Mouse (Mus musculus) left cerebral cortex, postnatal 36 days (tissue): ENCODE data around the gene Bcl9l. TPM values are rescaled to one million over a fixed set of nuclear protein-coding genes. Genes with fewer than 3 reads are reported as not detected.

Experiments
- DNase-seq, 2 experiments: peaks; one replicate each; pipeline ENCODE4 v3.0.0; 2021 to 2022; ENCODE audit warnings: low spot score in 2 of 2, mixed read lengths in 1 of 2
- intact Hi-C: fragments of 180-260 bp; cut with DNase I; formaldehyde crosslinking; loops from one replicate; pipeline ENCODE4 v1.15.1; 2025
- total RNA-seq, 2 experiments: library from RNA; stranded (reverse); gene quantifications; 2 replicates each; pipeline ENCODE4 v1.2.3; 2021

Bcl9l gene
- total RNA-seq, 2 experiments from 2014 or later, result 58.1 to 70.0 TPM

DNA sequence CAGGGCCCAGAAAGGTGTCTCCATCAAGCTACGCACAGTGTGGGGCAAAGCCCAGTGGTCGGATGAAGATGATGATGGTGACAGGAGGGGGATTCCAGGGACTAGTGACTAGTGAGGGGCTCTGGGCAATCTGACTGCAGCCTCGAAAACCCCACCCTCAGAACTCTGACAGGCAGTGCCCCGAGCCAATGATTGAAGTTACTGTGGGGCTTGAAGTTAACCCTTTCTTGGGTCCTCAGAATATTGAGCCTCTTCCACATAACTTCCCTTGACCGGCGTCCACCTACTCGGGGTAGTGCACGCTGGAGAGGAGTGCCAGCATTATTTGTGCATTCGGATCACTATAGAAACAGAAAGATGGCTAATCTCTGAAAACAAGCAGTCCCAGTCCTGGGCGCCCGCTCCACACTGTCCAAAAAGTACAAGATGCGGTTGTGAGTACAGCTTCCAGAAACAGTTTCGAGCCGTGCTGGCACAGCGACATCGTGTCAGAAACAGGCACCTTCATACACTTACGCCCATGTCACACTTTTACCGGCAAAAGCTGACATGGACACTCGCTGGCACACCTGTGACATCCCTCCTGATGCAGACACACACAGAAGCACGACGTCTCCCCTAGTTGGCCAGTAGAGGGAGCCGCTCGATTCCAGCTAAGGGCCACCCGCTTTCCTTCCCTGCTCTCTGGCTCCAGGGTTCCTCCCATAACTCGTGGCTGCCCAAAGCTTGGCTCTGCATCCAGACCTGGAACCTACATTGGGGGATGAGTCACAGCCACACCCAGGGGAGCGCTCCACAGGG, 2.8 kb upstream of the Bcl9l start:
- DNase-seq, result peak; percentile 89
- intact Hi-C loops, result loop anchor here (1.0 to 2.0 kb wide), 3 partner anchors 19 to 26 kb away; partner anchors contain the start of gene Upk2

- intact Hi-C loops, result no loop called here
- no peak for DNase-seq
Measured at GRCm38 (mm10) chr9:44482112-44482511, 513 bp upstream of the Bcl9l start.

- DNase-seq, result no peak
- intact Hi-C loops, result no loop called here
Measured at GRCm38 (mm10) chr9:44483041-44483509, 450 bp downstream of the Bcl9l start.

DNA sequence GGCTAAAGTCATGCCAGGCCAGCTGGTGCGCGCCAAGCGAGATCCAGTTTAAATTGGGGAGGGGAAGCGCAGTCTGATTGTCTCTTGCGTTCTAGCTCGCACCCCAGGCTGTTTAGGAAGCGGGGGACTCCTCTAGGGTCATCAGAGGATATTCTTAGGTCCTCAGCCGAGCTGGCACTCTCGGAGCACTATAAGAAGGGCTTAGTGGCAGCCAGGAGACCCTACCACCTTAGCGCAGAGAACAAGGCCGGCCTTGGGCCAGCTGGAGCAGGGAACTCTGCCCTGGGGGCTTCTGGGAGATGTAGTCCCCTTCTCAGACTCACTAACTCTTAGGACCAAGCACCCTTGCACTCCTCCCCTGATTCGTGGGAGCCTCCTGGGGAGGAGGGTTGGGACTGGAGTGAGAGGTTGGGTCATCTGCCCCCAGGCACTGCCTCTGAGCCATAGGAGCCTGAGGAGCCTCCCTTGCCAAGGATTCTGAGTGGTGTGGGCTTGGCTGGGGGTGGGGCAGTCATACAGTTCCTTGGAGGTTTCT, 952 bp downstream of the Bcl9l start:
- peak; percentile 49 to 58 for DNase-seq

DNA sequence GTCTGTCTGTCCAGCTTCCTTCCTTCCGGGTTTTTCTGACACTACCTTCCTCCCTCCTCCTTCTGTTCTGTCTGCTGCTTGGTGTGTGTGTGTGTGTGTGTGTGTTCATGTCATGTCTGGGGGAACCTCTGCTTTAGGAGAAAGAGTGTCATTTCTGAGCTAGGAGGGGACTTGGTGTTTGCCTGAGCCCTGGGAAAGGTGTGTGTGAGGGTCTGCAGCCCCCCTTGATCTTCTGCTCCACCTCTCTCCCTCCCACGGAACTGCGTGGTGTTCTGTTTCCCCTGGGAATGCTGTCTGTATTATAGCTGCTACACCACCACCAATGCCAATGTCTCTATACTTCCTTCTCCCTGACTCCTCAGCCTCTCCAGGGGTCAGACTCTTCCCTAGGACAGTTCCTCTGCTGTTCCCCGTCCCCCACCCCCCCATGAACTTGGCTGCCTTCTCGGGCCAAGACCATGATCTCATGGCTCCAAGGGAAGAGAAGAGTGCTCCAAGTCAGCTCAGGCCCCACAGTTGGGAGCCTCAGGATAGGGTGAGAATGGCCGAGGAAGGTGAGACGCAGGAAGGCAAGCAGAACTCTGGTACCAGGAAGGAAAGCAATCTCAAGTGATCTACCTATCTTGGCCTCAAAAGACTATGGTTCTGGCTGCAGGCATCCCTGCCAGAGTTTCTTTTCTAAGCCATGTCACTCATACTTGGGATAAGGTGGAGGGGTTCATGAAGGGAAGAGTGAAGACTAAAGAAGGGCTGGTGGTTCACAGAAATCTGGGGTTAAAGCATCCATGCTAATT, 1.9 kb downstream of the Bcl9l start:
- no peak for DNase-seq
- intact Hi-C loops, result no loop called here

More for the DNA sequence above, 952 bp downstream of the Bcl9l start:
- intact Hi-C loops, result no loop called here

- intact Hi-C loops, result no loop called here
Measured at GRCm38 (mm10) chr9:44485105-44485515, 2.5 kb downstream of the Bcl9l start.

DNA sequence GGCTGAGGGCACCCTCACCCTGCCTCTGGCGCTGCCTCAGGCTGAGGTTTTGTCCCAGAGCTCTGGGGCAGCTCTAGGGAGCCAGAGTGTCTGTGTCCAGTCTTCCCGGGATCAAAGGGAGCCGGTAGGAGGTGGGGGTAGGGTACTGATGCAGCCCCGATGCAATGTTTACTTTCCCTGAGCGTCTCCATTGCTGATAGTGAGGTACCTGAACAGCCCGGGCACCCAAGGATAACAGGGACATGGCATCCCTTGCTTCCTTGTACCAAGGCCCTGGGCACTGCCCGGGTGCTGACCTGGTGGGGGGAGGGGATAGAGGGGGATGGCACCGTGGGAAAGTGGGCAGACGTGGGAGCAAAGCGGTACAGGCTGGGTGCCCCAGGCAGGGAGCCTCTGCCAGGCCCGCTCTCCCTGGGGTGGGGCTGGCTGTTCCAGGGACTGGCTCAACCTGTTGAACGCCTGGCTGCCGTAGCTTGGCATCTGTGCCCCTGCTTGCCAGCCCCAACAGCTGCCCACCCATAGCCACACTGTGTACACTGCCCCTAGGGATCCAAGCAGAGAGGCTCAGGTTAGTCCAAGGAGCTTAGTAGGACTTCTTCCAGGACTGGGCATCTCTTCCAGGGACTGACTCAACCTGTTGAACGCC, 3.0 kb downstream of the Bcl9l start:
- DNase-seq, result no peak
- intact Hi-C loops, result no loop called here

More at GRCm38 (mm10) chr9:44485105-44485515, 2.5 kb downstream of the Bcl9l start:
- no peak for DNase-seq

DNA sequence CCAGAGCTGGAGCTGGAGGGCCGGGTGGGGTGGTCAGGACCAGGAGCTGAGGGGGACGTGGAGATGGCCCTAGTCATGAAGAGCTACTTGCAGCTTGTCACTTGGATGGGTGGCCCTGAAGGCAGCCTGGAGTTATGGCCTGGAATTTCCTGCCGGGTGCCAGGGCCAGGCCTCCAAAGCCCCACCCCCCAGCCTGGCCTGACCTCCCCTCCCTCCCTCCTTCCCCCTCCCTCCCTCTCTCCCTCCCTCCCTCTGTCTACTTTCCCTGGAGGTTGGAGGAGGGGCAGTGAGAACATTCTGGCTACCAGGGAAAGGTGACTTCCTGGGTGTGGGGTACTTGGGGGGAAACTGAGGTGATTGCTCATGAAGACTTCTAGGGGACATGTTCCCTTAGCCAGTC, 3.7 kb downstream of the Bcl9l start:
- intact Hi-C loops, result no loop called here
- DNase-seq, result no peak

- intact Hi-C loops, result no loop called here
- DNase-seq, result no peak
Measured at GRCm38 (mm10) chr9:44486741-44487421, 4.3 kb downstream of the Bcl9l start.

GRCm38 (mm10) chr9:44487441-44487840, 4.8 kb downstream of the Bcl9l start:
- no peak for DNase-seq
- intact Hi-C loops, result no loop called here

- intact Hi-C loops, result no loop called here
- DNase-seq, result no peak
Measured at GRCm38 (mm10) chr9:44488416-44488815, 5.8 kb downstream of the Bcl9l start.

GRCm38 (mm10) chr9:44488855-44489381, 6.3 kb downstream of the Bcl9l start:
- DNase-seq, result no peak
- intact Hi-C loops, result no loop called here

GRCm38 (mm10) chr9:44489651-44490085, 7.0 kb downstream of the Bcl9l start:
- intact Hi-C loops, result no loop called here

DNA sequence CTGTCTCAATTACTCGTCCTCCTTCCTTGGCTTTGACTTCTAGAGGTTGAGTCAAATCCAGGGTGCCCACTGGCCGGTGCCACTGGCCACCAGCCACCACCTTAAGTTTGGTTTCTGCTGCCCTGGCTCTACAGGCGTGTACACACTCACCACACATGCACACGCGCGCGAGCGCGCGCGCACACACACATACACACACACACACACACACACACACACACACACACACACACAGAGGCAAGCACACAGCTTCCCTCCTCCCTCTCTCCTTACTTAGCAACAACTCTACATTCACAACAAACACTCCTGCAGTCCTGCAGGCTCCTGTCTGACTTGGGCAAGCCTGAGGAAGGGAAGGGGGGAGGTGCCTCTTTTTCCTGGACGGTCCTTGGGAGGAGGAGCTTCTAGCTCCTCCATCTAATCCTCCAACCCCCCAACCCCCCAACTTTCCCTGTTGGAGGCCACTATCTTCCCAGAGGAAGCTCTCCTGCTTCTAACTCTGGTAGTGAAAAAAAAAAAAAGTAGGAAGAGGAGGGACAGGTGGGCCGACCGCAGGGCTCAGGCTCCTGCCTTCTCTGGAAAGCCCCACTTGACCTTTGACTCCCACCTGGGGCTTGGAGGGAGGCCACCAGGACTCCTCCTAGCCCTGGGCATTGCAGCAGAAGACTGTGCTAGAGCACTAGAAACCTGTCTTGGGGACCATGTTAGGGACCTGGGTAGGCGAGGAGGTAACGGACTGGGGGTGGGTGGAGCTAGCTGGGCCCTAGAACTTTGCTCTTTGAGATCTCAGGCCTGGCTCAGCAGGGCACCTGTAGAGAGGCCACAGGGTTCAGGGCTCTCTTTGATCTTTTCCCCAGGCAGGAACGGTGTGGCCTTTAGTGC, 7.7 kb downstream of the Bcl9l start:
- no peak for DNase-seq
- intact Hi-C loops, result no loop called here

More at GRCm38 (mm10) chr9:44489651-44490085, 7.0 kb downstream of the Bcl9l start:
- no peak for DNase-seq

GRCm38 (mm10) chr9:44491351-44491750, 8.7 kb downstream of the Bcl9l start:
- intact Hi-C loops, result no loop called here

GRCm38 (mm10) chr9:44492631-44493461, 10.2 kb downstream of the Bcl9l start:
- intact Hi-C loops, result no loop called here
- no peak for DNase-seq

More at GRCm38 (mm10) chr9:44491351-44491750, 8.7 kb downstream of the Bcl9l start:
- DNase-seq, result no peak

GRCm38 (mm10) chr9:44494261-44494862, 11.7 kb downstream of the Bcl9l start:
- DNase-seq, result no peak
- intact Hi-C loops, result no loop called here
